Mouse (Mus musculus): Measurements from ENCODE around the gene Gm21969. TPM values are rescaled to one million over a fixed set of nuclear protein-coding genes. Genes with fewer than 3 reads are reported as not detected.

The Gm21969 gene
- not detected for total RNA-seq (2021)
- long read RNA-seq, experiment 1, partial matches to known transcripts = 0 of 1 reads
- long read RNA-seq, experiment 1, other reads (novel, unspliced or antisense) = 1 of 1 reads
- long read RNA-seq, experiment 2 = 0 reads

DNA sequence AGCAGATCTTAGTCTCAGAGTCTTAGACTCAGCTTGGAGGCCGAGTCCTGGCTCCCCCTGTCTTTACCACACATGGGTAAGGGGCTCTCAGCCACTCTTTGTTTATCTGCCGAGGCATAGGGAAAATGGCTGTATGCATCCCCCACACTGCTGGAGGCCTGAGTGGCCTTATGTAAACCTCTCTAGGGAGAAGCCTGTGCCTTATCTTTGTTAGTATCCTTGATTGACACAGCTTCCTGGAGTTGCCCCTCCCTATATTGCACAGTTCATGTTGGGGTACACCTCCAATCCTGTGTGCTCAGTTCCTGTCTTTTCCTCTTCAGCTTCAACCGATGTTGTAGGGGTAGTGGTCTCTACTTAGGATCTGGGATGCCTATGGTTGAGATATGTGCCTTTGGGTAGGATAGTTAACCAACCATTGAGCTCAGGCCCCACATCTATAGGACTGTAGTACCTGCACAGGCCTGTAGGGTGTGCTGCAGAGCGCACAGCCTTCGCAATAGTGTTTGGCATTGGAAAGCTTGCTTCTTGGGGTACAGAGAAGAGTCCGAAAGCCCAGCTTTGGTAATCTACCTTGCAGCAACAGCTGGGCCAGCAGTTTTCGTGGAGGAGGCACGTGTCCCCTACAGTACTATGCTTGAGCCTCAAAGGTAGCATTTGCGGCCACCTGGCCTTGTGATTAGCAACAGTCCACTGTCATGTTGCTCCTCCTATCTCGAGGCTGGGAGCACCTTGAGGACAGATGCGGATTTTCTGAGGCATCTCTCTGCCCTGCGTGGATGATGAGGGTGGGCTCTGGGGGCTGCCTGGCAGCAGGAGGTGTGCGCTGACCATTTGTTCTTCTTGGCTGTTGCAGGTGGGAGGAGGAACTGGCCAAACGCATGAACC is at the start of gene Gm21969:
Gene Gm21969 (plus strand): TSS at position 830 of the 888 bp plus-strand sequence.
- peak; percentile 67 for DNase-seq

GRCm38 (mm10) chr4:139555235-139555634 is 47.8 kb upstream of the Gm21969 start:
- no peak for DNase-seq

GRCm38 (mm10) chr4:139555951-139556350 is 47.0 kb upstream of the Gm21969 start:
- DNase-seq = no peak

DNA sequence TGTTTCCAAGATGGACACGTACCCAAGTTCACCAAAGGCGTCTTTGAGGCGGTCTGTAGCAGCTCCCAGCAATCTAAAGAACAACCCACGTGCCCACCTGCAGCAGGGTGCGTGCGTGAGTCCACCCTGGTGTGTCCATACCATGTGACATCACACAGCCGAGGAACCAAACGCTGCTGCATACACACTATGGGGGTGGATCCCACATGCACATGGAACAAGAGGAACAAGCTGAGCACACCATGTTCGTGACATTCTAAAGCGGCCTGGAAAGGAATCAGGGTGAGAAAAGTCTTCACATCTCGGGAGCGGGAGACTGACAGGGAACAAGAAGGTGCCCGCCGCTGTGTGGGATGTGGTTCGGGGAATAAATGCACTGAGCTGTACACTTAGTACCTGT is 34.6 kb upstream of the Gm21969 start:
- no peak for DNase-seq

GRCm38 (mm10) chr4:139570756-139571155 is 32.2 kb upstream of the Gm21969 start:
- DNase-seq = no peak

- no peak for DNase-seq
These were observed 30.0 kb upstream of the Gm21969 start for GRCm38 (mm10) chr4:139572928-139573512.

DNA sequence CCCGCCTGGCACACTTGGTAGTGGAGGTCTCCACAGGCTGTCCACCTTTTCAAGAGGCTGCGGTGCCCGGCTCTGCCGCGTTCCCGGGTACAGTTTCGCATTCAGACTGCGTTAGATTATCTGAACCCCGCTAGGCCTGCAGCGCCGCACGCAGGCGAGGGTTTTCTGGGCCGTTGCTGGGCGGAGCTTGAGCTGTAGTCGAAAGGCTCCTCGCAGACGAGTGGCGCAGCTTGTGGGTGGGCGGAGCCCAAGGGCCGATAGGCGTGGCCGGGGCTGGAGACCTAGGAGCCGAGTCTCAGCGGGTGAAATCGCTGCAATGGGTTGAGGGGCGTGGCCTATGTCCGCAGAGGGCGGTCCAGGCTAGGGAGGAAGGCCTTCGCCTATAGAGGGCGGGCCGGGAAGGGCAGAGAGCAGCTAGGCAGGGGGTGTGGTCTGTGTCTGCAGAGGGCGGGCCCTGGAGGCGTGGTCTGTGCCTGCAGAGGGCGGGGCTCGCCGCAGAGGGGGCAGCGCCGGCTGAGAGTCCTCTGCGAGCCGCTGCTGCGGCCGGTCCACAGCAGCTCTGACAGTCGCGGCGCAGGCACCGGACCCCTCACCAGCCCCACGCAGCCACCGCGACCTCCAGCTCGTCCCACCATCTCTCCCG is 28.7 kb upstream of the Gm21969 start:
- peak; percentile 99 for DNase-seq

DNA sequence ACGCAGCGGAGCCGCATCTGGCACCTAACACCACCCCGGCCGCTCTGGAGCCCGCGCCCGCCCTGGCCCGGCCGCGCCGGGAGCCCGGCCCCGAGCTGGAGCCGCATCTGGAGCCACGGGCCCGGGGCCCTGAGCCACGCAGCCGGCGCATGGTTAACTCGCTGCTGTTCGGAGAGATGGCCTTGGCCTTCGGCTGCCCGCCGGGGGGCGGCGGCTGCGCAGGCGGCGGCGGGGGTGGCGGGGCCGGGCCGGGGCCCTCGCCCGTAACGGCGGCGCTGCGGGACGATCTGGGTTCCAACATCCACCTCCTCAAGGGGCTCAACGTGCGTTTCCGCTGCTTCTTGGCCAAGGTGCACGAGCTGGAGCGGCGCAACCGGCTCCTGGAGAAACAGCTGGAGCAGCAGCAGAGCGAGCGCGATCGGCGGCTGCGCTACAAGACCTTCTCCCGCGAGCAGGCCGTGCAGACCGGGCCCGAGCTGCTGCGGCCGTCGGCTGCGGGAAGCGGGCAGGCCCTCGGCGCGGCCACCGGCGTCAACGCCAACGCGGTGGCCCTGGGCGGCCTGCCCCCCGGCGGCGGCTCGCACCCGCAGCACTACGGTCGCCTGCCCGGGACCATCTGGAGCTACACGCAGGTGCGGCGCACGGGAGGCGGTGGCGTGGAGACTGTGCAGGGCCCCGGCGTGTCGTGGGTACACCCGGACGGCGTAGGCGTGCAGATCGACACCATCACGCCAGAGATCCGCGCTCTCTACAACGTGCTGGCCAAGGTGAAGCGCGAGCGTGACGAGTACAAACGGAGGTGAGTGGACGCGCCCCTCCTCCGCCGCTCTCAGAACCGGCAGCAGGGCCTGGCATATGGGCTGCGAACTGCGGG is 27.9 kb upstream of the Gm21969 start:
- peak; percentile 55 for DNase-seq

DNA sequence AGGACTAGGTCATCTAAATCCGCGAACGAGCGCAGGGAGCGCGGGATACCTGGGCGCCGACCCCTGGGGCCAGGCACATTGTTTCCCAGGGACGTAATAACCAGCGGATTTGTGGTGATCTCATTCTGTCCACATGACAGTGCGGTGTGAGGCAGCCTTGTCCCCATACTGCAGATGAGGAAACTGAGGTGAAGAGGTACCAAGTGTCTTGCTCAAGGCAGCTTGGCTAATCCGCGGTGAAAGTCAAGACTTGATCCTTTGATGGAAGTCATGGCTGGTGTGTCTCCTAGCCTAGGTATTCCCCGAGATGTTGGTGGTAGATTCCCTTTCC is 27.3 kb upstream of the Gm21969 start:
- DNase-seq = no peak

GRCm38 (mm10) chr4:139576251-139576880 is 26.6 kb upstream of the Gm21969 start:
- DNase-seq = no peak

- no peak for DNase-seq
These were observed 26.0 kb upstream of the Gm21969 start for GRCm38 (mm10) chr4:139577006-139577405.

GRCm38 (mm10) chr4:139578389-139578788 is 24.6 kb upstream of the Gm21969 start:
- DNase-seq = no peak

- DNase-seq = no peak
These were observed 24.0 kb upstream of the Gm21969 start for GRCm38 (mm10) chr4:139579003-139579402.

GRCm38 (mm10) chr4:139579466-139579865 is 23.5 kb upstream of the Gm21969 start:
- DNase-seq = no peak

DNA sequence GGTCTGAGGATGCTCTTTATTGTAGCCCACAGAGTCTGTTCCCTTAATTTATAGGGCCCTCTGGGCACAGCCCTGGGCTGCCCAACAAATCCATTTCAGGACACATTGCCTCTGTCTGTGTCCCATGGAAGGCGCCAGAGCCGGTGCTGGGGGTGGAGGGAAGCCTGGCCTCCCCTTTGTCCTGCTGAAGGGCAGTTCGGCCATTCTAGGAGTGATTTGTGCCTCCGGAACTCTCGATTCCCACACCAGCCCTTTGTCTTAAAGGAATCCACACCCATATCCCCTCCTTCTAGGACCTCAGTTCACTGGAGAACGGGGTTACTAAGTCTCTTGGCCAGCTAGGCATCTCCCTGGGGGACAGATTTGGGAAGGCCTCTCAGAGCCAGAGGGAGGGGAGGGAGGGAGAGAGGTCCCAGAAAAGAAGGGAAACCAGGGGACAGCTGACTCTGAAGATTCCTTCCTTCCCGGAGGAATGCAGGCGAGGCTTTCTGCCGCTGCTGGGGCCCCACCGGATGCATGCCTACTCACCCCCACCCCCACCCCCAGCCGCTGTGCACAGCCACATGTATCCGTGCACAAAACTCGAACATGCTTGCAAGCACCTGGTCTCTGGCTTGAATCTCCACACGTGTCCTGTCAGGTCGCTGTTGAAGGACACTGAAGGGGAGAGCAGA is 22.2 kb upstream of the Gm21969 start:
- peak; percentile 44 for DNase-seq

DNA sequence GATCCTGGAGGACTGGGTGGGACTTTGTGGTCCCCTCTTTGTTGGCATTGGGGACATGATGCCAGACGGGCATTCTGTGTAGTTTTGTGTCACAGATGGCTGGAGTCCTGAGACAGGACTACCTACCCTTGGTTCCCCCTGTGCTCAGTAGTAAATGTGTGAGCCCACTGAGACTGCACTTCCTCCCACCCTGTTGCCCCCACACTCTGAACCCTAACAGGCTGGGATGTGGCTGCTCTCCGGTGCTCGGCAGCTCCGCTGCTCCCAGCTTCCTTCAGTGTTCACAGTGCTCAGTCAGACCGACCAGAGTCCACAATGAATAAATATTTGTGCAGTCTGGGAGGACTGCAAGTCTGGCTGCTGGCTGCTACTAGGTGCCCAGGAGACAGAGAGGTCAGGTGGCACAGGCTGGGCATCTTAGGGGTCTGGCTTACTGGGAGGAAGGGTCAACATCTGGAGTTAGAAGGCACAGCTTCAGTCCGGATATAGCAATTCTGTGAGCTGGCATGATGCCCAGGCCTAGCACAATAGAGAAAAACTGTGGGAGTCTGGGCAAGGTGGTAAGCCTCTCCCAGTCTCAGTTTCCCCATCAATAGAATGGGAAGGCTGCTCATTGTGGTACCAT is 21.4 kb upstream of the Gm21969 start:
- peak; percentile 56 for DNase-seq

GRCm38 (mm10) chr4:139582346-139582745 is 20.6 kb upstream of the Gm21969 start:
- no peak for DNase-seq

DNA sequence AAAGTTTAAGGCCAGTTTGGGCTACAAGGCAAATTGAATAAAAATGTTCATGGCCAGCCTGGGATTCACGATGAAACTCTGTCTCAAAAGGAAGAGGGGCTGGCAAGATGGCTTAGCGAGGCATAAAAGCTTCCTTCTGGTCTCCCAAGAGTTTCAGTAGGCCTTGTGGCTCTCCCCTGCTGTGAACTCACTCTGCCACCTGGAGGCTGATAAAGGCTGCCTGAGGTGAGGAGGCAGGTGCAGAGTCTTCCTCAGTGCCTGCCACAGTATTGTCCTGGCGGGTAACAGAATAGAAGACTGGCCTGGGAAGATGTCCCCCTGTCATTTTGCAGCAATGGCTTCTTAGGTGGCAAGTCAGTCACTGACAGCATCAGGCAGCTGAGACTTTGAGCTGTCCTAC is 20.1 kb upstream of the Gm21969 start:
- DNase-seq = no peak

- no peak for DNase-seq
These were observed 19.2 kb upstream of the Gm21969 start for GRCm38 (mm10) chr4:139583629-139584245.

DNA sequence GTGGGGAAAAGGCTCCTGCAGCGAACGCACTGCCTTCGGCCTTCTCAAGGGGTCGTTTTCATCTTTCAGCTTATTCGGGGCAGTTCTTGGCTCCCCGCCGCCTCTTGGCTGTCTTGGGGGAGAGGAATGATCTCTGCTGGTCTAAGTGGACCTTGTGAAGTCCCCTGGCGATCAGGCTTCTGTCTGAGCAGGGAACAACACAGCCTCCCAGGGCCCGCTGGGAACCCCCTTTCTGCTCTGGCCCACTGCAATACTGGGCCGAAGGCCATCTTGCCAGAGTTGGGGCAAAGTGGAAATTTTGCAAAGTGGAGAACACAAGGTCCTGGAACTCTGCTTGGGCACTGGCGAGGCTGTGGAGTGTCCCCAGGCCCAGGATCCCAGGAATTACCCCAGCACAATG is 18.3 kb upstream of the Gm21969 start:
- no peak for DNase-seq

Measured in gastrocnemius, postnatal 10 days (tissue).